Mouse (Mus musculus) lung, postnatal 0 days (tissue): ENCODE data around the gene Ralgapa1. TPM values are rescaled to one million over a fixed set of nuclear protein-coding genes. Genes with fewer than 3 reads are reported as not detected.

Experiments used
- ATAC-seq: fragments of 200-750 bp; cut with Nextera tagmentation; 2 replicates; pipeline ENCODE4 v1.8.0; 2017; ENCODE audit warnings: moderate library complexity
- DNase-seq: peaks from one replicate; pipeline ENCODE4 v3.0.0-alpha.2; 2016; ENCODE audit warnings: low spot score
- H3K27ac ChIP-seq: fragments of 300-500 bp; sonication (generic); 2 replicates; pipeline ENCODE4 v1.5.1; 2014; ENCODE audit warnings: antibody characterized with exemption, mild to moderate bottlenecking, low read length, mixed read lengths
- H3K27me3 ChIP-seq: fragments of 300-500 bp; sonication (generic); replicated peaks from 2 replicates; pipeline ENCODE4 v1.6.1; 2014; ENCODE audit warnings: low read length, mixed read lengths; ENCODE audit not compliant: insufficient read depth
- H3K36me3 ChIP-seq: fragments of 300-500 bp; sonication (generic); 2 replicates; pipeline ENCODE4 v1.6.1; 2014; ENCODE audit warnings: low read length, mixed read lengths; ENCODE audit not compliant: insufficient read depth
- H3K4me1 ChIP-seq: fragments of 300-500 bp; sonication (generic); 2 replicates; pipeline ENCODE4 v1.6.1; 2014; ENCODE audit warnings: antibody characterized with exemption, low read depth, low read length, mixed read lengths; ENCODE audit not compliant: insufficient read depth
- H3K4me2 ChIP-seq: fragments of 300-500 bp; sonication (generic); replicated peaks from 2 replicates; pipeline ENCODE4 v1.6.1; 2014; ENCODE audit warnings: low read depth, mild to moderate bottlenecking, low read length, moderate library complexity, mixed read lengths
- H3K4me3 ChIP-seq: fragments of 300-500 bp; sonication (generic); 2 replicates; pipeline ENCODE4 v1.5.1; 2014; ENCODE audit warnings: low read depth, low read length
- H3K9ac ChIP-seq: fragments of 300-500 bp; sonication (generic); replicated peaks from 2 replicates; pipeline ENCODE4 v1.6.1; 2014; ENCODE audit warnings: low read depth, mild to moderate bottlenecking
- H3K9me3 ChIP-seq: fragments of 300-500 bp; sonication (generic); 2 replicates; pipeline ENCODE4 v1.6.1; 2016; ENCODE audit warnings: low read length, mixed read lengths
- CTCF ChIP-seq: IDR thresholded peaks from 2 replicates; pipeline ENCODE4 v1.5.1; 2016; ENCODE audit warnings: antibody characterized with exemption, mild to moderate bottlenecking
- EP300 ChIP-seq: IDR thresholded peaks from 2 replicates; pipeline ENCODE4 v1.6.1; 2016; ENCODE audit warnings: antibody characterized with exemption, mild to moderate bottlenecking, control low read depth
- WGBS: fragments of 180-500 bp; shearing (Covaris S2); extraction: QIAGEN DNeasy Blood & Tissue Kit; methylation state at CpG from one replicate; pipeline ENCODE4 v1.1.7; 2014; 5-methylcytosine and 5-hydroxymethylcytosine counted together
- polyA plus RNA-seq: library from polyadenylated mRNA; unstranded; fragments of >200 nt; fragmentation: Nextera tagmentation; extraction: Ambion mirVana; gene quantifications from 2 replicates; pipeline ENCODE4 v1.2.1, GENCODE M21; 2015

Ralgapa1 gene
- polyA plus RNA-seq, 1 experiment from 2014 or later: 10.9 TPM

- Histone ChIP-seq H3K9ac (no peak overlapping the region), H3K9me3 (no peaks in the 10 kb centered on the region), H3K4me3 (no peak overlapping the region), H3K4me1 (no peaks in the 10 kb centered on the region), H3K36me3 (no peaks in the 10 kb centered on the region), H3K27me3 (no peaks in the 10 kb centered on the region), H3K27ac (no peak overlapping the region), H3K4me2 (no peak overlapping the region)
- WGBS: 11% methylated on average over 6 of the region's 6 CpGs
- DNase-seq (peak; percentile 5), ATAC-seq (no peak)
- TF ChIP-seq EP300 (no peak), CTCF (no peak)
Measured at GRCm38 (mm10) chr12:55569676-55570075, 251.3 kb downstream of the Ralgapa1 start.

- WGBS: 88% methylated on average over 3 of the region's 3 CpGs
- H3K27ac ChIP-seq: no peak overlapping the region
- no peak overlapping the region for H3K9ac ChIP-seq
- TF ChIP-seq EP300 (no peak), CTCF (no peak)
- H3K27me3 ChIP-seq: no peaks in the 10 kb centered on the region
- DNase-seq: no peak
- no peak for ATAC-seq
- no peaks in the 10 kb centered on the region for H3K4me1 ChIP-seq
- no peaks in the 10 kb centered on the region for H3K9me3 ChIP-seq
- no peak overlapping the region for H3K4me2 ChIP-seq
- no peak overlapping the region for H3K4me3 ChIP-seq
- H3K36me3 ChIP-seq: no peaks in the 10 kb centered on the region
Measured at GRCm38 (mm10) chr12:55568466-55568865, 252.5 kb downstream of the Ralgapa1 start.

GRCm38 (mm10) chr12:55566837-55567236 is 254.1 kb downstream of the Ralgapa1 start:
- no peak overlapping the region for H3K4me2 ChIP-seq
- H3K27ac ChIP-seq: no peak overlapping the region
- ATAC-seq: no peak
- H3K9me3 ChIP-seq: no peaks in the 10 kb centered on the region
- no peak overlapping the region for H3K4me3 ChIP-seq
- DNase-seq: no peak
- H3K36me3 ChIP-seq: no peaks in the 10 kb centered on the region
- no peak for TF ChIP-seq CTCF
- no peak for TF ChIP-seq EP300
- WGBS: 68% methylated on average over 5 of the region's 5 CpGs
- no peaks in the 10 kb centered on the region for H3K4me1 ChIP-seq
- no peaks in the 10 kb centered on the region for H3K27me3 ChIP-seq
- H3K9ac ChIP-seq: no peak overlapping the region

DNA sequence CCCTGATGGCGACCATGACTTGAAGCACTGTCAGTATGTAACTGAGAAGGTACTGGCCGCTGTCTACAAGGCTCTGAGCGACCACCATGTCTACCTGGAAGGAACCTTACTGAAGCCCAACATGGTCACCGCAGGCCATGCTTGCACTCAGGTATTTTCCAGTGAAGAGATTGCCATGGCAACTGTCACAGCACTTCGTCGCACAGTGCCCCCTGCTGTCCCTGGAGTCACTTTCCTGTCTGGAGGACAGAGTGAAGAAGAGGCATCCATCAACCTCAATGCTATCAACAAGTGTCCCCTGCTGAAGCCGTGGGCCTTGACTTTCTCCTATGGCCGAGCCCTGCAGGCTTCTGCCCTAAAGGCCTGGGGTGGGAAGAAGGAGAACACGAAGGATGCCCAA is 255.1 kb downstream of the Ralgapa1 start:
- Histone ChIP-seq H3K9ac (no peak overlapping the region), H3K27me3 (no peaks in the 10 kb centered on the region), H3K36me3 (no peaks in the 10 kb centered on the region), H3K4me1 (no peaks in the 10 kb centered on the region), H3K27ac (no peak overlapping the region), H3K4me2 (no peak overlapping the region), H3K9me3 (no peaks in the 10 kb centered on the region), H3K4me3 (no peak overlapping the region)
- ATAC-seq (no peak), DNase-seq (no peak)
- WGBS: 69% methylated on average over 9 of the region's 9 CpGs
- TF ChIP-seq EP300: no peak
- TF ChIP-seq CTCF: no peak

DNA sequence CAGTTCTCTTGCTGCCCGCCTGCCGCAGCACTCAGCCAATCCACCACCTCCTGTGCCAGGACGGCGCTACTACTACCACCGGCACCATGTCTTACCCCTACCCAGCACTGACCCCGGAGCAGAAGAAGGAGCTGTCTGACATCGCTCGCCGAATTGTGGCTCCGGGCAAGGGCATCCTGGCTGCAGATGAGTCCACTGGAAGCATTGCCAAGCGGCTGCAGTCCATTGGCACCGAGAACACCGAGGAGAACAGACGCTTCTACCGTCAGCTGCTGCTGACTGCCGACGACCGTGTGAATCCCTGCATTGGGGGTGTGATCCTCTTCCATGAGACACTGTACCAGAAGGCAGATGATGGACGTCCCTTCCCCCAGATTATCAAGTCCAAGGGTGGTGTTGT is 255.8 kb downstream of the Ralgapa1 start, which contains the start of gene Aldoart2:
Aldoart2 (plus strand) TSS at position 34 of the 400 bp plus-strand sequence.
- no peaks in the 10 kb centered on the region for H3K27me3 ChIP-seq
- H3K9ac ChIP-seq: no peak within 1 kb of the TSS
- TF ChIP-seq CTCF (no peak), EP300 (no peak)

GRCm38 (mm10) chr12:55564187-55564963 is 256.6 kb downstream of the Ralgapa1 start:
- no peak; the same call in 1 of the 2 replicates for TF ChIP-seq CTCF
- no peak for TF ChIP-seq EP300
- Histone ChIP-seq H3K36me3 (no peaks in the 10 kb centered on the region), H3K27ac (no peak overlapping the region), H3K4me2 (no peak overlapping the region), H3K9me3 (no peaks in the 10 kb centered on the region), H3K27me3 (no peaks in the 10 kb centered on the region), H3K4me3 (no peak overlapping the region), H3K4me1 (no peaks in the 10 kb centered on the region), H3K9ac (no peak overlapping the region)
- no peak for DNase-seq
- no peak for ATAC-seq
- 83% methylated on average over 9 of the region's 9 CpGs for WGBS

More for the DNA sequence above, 255.8 kb downstream of the Ralgapa1 start, which contains the start of gene Aldoart2:
- H3K36me3 ChIP-seq: no peaks in the 10 kb centered on the region
- no peaks in the 10 kb centered on the region for H3K4me1 ChIP-seq
- ATAC-seq: no peak
- H3K27ac ChIP-seq: no peak within 1 kb of the TSS
- no peak within 1 kb of the TSS for H3K4me2 ChIP-seq
- DNase-seq: no peak
- 93% methylated on average over 19 of the region's 19 CpGs for WGBS
- H3K9me3 ChIP-seq: no peaks in the 10 kb centered on the region
- H3K4me3 ChIP-seq: no peak within 1 kb of the TSS
